Mouse (Mus musculus) adrenal gland, adult 18-20 months (tissue): Measurements from ENCODE around the gene Shd. TPM values are rescaled to one million over a fixed set of nuclear protein-coding genes. Genes with fewer than 3 reads are reported as not detected.

Experiments
- DNase-seq, 2 experiments: peaks; one replicate each; pipeline ENCODE4 v3.0.0; 2021 to 2022; ENCODE audit warnings: low spot score in 2 of 2
- total RNA-seq, 2 experiments: library from RNA; stranded (reverse); gene quantifications; 1 replicate in 1 of 2; 2 replicates in 1 of 2; pipeline ENCODE4 v1.2.3; 2021

Gene Shd
- total RNA-seq, 2 experiments from 2014 or later: 2.0 to 2.2 TPM

DNA sequence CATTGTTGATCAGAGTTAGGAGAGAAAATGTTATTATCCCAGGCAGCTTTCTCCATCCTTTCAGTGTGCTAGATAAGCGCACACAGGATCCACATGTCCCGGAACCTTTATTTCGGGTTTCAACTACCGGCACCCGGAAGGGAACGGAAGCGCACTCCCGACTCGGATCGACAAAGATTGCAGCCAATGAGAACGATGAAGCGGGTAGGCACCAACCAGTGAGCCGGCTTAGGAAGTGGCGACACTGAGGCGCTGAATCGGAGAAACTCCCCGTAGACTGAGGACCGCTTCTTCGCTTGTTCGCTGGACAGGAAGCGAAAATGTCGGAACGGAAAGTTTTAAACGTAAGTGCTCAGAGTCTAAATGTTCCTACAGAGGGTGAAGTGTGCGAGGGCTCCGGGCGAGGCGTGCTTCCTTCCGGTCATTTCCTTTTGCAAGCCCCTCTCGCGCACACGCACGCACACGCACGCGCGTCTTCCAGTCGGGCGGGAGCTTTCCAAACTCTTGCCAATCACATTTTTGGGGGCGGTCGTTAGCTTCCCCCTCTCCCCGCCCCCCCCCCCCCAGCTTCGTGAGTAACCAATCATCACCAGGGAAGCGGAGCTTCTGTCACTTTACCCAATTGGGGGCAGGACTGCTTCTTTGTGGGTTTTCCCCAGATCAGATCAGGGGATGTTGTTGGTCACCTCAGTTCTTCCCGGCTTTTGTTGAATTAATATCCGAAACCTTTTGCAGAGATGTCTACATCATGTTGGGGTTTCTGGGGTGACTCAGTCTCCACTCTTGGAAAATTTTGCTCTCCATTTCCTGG is 11.1 kb upstream of the Shd start, which contains the start of gene Yju2:
Yju2 (plus strand) TSS at position 182 of the 811 bp plus-strand sequence.
- peak; percentile 88 to 91 for DNase-seq

DNA sequence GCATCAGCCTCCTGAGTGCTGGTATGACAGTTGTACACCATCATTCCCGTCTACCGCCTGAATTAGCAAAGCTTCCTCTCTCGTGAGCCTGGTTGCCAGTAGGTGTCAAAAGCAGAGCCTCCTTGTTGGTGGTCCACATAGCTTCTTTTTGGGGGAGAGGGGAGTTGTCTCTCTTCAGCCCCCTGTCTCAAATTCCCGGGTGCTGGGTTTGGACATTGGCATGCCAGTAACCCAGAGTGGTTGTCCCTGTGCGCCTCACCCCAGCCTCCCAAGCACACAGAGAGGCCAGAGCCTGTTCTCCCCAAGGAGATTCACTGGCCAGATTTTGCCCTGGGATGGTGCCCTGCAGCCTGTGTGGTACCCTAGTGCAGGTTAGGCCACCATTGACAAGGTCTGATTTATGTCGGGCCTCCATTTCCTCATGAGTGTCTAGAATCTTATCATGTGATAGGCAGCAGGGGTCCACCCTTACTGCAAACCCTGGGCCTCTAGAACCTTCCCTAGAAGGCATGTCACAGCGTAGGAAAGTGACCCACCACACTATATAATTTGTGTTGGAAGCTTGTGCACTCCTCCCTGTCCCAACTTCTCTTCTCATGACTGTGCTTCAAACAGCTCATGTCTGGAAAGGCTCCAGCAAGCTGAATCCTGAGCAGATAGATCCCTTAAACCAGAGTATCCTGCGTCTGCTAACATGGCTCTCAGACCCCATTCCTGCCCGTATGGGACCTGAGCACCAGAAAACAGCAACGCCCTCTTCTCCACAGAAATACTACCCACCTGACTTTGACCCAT is 10.1 kb upstream of the Shd start:
- DNase-seq: no peak

DNA sequence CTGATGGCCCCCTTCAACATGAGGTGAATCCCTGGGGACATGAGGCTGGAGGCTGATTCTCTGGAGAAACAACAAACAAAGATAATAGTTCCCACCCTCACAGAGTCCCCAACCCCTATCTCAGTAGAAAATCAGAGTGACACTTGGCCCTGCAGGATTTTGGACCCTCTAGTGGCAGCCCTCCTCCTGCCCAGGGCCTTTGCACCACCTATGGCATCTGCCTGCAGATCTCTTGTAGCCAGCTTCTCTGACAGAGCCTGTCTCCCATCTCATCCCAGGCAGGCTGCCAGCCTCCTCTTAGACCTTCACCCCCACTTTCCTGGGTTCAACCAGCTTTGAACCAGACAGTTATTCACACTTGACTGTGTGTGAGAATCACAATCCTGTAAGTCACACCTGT is 9.5 kb upstream of the Shd start:
- DNase-seq: peak in 1 of 2 experiments; percentile 17

- DNase-seq: peak in 1 of 2 experiments; percentile 11
Observed at GRCm38 (mm10) chr17:55961631-55962030, 8.6 kb upstream of the Shd start.

DNA sequence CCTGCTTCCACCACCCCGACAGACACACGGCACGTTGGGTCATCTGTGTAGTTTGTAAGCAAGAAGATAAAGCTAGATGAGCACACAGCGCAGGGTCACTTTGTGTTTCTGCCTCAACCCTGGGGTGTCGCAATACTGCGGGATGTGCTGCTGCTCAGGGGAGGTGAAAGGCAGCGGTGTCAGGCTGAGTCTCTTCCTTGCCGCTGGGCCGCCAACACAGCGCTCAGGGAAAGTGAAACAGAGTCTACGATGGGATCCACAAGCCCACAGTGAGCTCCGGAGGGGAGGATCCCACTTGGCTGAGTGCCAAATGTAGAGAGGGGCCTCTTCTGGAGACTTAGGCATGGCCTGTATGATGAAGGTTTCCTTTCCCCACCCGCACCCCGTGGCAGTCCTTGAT is 7.1 kb upstream of the Shd start:
- DNase-seq: peak in 1 of 2 experiments; percentile 20

DNA sequence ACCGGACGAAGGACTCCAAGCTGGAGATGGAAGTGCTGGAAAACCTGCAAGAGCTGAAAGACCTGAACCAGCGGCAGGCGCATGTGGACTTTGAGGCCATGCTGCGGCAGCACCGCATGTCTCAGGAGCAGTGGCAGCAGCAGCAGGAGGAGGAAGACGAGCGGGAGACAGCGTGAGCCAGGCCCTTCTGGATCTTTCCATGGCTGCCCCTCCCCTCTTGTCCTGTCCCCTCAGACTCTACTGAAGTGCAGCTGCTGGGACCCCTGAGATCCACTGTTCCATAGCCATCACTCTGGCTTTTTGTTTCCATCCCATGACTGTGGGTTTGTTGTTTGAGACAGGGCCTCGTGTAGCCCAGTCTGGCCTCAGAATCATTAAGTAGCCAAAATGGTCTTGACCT is 5.8 kb upstream of the Shd start:
- DNase-seq: peak in 1 of 2 experiments; percentile 10

- peak in 1 of 2 experiments; percentile 18 for DNase-seq
Observed at GRCm38 (mm10) chr17:55964996-55965395, 5.3 kb upstream of the Shd start.

GRCm38 (mm10) chr17:55967186-55967585 is 3.1 kb upstream of the Shd start:
- DNase-seq: no peak

DNA sequence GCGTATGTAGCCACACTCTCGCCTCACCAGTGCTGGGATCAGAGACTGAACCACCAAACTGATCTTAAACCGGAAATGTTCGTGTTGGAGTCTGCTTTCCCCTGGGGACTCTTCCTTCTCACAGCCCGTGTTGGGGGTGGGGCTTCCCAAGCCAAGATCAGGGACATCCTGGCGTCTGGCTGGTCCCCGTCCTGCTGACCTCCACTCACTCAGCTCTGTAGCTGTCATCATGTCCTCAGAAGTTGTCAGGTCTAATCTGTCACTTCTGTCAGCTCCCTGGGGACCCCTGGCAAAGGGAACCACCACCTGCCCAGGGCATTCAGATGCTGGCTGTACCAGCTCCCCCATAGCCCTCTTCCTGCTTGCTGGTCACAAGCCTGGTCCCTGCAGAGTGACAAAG is 2.1 kb upstream of the Shd start:
- DNase-seq: no peak

GRCm38 (mm10) chr17:55969560-55969959 is 707 bp upstream of the Shd start:
- DNase-seq: no peak

- DNase-seq: no peak
Observed at GRCm38 (mm10) chr17:55971453-55971852, 1.2 kb downstream of the Shd start.

DNA sequence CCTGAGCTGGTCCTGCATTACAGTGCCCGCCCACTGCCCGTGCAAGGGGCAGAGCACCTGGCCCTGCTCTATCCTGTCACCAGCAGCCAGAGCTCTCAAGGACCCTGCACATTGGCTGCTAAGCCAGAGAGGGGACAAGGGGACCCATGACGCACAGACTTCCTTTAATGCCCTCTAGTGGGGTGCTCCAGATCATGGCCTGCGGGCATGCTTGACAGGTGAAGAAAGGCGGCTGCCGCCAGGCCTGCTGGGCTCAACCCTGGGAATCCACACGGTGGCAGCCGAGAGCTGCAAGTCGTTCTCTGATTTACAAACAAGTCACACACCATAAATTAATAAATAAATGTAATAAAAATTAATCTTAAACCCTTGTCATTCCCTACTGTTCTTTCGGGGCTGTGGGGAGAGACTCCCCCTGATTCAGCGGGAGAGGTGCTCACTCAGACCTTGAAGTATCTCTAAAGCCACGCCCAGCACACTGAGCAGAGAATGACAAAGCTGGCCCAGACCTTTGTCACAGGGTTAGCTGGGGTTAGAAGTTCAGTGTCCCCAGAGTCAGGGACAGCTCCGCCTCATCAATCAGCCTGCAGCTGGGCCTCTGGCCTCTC is 6.1 kb downstream of the Shd start:
- peak; percentile 76 to 81 for DNase-seq

DNA sequence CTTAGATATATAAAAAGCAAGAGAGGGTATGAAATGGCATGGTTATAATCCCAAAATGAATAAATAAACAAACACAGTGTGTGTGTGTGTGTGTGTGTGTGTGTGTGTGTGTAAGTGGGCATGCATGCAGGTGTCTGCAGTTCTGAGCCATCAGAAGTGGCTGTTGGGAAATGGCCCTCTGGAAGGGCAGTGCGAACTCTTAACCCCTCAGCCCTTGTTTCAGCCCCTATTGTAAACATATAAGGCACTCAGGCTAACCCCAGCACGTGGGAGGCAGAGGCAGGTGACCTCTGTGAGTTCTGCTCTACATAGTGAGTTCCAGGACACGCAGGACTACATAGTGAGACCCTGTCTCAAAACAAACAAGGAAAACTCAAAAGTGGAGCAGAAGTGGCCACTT is 7.0 kb downstream of the Shd start:
- no peak for DNase-seq

GRCm38 (mm10) chr17:55986030-55986961 is 16.0 kb downstream of the Shd start, which contains the start of gene Fsd1:
TSS of gene Fsd1 (plus strand) at chr17:55986509.
- no peak for DNase-seq

DNA sequence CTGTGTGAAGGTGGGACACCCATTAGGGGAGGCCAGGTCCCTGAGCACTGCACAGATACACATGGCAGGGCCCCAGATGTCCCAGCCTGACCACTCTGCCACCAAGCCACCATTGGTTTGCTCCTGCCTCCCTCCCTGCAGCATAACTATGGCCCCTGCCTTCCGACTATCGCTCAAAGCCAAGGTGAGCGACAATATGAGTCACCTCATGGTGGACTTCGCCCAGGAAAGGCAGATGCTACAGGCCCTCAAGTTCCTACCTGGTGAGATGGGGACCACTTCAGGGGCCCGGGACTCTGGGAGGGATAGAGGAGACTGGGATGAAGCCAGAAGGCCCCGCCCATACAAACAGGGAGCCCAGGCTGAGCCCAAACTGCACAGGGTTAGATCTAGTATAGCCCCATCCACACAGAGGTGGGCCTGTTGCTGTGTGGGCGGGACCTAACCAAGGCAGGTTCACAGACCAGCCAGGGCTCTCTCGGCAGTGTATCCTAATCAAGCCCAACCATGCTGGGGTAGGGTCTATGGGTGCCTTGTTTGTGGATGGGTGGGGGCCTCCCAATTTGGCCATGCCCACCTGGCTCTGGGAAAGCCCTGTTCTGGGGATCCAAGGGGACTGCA is 20.1 kb downstream of the Shd start:
- DNase-seq: no peak

DNA sequence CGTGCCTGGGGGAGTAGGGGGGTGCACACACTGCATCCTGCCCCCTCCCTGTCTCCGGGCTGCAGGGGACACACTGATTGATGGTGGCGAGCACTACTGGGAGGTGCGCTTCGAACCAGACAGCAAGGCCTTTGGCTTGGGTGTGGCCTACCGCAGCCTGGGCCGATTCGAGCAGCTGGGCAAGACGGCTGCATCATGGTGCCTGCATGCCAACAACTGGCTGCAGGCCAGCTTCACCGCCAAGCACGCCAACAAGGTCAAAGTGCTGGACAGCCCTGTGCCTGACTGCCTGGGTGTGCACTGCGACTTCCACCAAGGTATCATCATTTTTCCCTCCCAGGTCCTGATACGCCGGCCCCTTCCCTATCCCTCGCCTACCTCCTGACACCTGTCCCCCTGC is 25.7 kb downstream of the Shd start:
- peak; percentile 55 to 63 for DNase-seq

DNA sequence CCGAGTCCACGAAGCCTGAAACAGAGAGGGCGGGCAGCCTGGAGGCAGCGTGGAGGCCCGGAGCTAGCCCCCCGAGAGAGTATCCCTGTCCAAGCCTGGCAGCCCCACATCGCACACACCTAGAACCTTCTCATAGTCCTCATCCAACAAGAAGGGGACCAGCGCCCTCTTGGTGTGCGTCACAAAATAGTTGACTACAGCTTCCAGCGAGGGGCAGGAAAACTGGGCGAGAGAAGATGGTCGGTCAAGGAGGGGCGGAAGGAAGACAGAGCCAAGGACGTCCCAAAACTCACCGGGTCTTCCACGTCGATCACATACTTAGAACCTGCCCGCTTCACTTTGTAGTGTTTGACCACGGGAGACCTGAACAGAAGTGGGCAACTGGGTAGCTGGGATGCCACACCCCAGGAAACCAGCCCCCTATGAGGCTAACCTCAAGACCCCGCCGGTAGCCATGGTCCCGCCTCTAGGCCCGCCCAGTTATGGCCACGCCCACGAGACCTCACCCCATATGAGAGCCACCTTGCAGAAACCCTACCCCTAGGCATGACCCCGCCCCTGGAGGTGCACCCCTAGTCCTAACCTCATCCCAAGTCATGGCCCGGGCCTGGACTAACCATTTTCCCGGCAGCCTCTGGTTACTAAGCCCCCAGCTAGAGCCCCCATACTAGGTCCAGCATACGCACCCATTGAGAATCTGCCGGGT is 29.7 kb downstream of the Shd start:
- DNase-seq: no peak

DNA sequence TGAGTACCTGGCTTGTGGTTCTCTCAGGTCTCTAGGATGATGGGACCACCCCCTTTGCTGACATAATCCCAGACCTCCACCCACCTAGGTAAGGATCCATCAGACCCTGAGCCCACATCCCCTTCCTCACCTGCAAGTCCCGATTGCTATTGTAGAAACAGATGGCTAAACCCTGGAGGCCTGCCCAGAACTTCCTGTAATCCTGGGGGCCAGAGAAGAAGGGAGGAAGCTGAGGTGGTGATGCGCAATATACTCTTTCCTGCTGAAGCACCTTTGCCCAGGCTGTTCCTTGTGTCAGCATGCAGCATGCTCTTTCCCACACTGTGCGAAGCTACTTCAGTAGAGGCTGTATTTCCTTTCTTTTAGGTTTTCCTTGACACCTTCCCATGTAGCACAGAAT is 32.7 kb downstream of the Shd start:
- no peak for DNase-seq

GRCm38 (mm10) chr17:56005415-56006061 is 35.3 kb downstream of the Shd start, which contains the start of the genes Stap2 and Mpnd:
TSS of gene Stap2 (minus strand) at chr17:56005584.
TSS of gene Mpnd (plus strand) at chr17:56005711.
- DNase-seq: peak in 1 of 2 experiments; percentile 4
